Mouse (Mus musculus): ENCODE results near the gene Traf2. TPM values are rescaled to one million over a fixed set of nuclear protein-coding genes. Genes with fewer than 3 reads are reported as not detected.
A peak's percentile ranks its signal among the peaks of the same experiment; 100 is the strongest.

The Traf2 gene
- total RNA-seq, 2 experiments from 2014 or later = 32.5 to 32.6 TPM

- no peak for DNase-seq (ENCODE audit: low spot score in 2 of 2)
Observed at GRCm38 (mm10) chr2:25549021-25549991, 2.6 kb upstream of the Traf2 start.

GRCm38 (mm10) chr2:25545996-25546810 is 537 bp downstream of the Traf2 start:
- DNase-seq (ENCODE audit: low spot score in 2 of 2) = peak in 1 of 2 experiments; percentile 79

GRCm38 (mm10) chr2:25541644-25542367 is 4.9 kb downstream of the Traf2 start:
- DNase-seq (ENCODE audit: low spot score in 2 of 2) = no peak

DNA sequence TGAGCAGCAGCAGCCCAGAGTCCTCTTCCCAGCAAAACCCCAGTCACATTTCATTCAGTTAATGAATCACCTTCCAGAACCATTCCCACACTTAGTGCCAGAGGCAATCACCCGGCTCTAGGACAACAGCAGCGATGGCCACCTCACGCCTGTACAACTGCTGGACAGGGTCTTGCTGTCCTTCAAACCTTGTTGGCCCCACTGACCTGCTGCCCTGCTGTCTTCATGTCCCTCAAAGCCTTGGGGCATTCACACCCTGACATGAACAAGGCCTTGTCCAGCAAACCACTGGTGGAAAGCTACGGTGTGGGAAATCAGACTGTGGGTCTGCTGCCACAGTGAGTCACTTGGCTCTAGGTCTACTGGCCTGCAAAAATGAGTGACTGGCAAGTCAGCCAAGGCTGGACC is 6.2 kb downstream of the Traf2 start:
- DNase-seq (ENCODE audit: low spot score in 2 of 2) = peak in 1 of 2 experiments; percentile 54

DNA sequence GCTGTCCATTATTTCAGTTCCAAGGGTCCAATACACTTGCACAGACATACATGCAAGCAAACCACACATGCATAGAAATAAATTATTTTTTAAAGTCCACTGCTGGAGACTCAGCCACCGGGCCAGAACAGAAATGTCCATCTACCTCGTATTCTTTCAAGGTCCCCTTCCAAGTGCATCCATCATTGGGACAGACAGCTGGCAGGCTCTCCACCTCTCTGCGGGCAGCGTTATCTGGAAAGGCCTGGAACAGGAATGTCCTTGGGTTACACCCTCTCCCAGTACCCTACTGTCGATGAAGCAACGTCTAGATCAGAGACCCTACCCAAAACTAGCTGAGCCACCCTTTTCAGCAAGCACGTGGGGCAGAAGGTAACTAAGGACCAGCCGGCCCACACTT is 10.2 kb downstream of the Traf2 start:
- DNase-seq (ENCODE audit: low spot score in 2 of 2) = peak in 1 of 2 experiments; percentile 48

DNA sequence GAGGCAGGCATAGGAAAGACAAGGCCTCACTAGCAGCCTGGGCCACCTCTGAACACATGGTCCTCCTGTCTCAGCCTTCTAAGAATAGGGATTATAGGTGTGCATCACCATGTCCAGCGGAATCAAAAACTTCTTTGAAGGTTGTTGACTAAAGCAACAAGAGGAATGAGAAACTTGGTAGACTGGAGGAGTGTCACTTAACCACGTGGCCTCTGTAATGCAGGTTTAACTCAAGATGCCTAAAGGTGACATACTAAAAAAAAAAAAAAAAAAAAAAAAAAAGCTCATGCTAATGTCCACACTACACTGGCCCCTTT is 11.9 kb downstream of the Traf2 start:
- DNase-seq (ENCODE audit: low spot score in 2 of 2) = no peak

DNA sequence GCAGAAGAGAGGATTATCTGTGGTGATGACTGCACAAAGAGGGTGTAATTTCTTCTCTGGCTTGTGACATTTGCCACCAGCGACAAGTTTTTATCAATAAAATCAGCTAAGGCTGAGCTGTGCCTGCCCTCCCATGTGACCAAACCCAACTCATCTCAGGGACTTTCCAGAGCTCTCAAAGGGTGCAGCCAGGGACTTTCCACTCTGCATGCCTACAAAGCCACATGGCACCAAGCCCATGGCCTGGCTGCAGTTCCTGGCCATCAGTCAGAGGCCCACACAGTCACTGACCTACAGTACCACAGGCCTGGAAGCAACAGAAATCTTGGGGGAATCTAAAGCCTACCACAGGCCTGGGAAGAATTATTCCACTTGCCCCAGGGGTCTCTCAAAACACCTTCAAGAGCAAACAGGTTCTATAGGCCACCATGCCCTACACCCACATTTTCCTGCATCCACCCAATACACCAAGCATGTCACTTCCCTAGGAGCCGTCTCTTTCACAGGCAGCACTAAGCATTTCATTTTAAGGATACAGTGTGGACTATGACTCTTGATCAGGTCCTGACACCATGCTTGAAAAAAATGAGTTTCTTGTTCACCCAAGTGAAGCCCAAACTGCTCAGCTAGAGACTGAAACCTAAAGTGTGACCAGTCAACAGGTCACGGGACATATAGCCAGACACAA is 12.4 kb downstream of the Traf2 start:
- peak; percentile 70 to 73 for DNase-seq (ENCODE audit: low spot score in 2 of 2)

GRCm38 (mm10) chr2:25533707-25534106 is 13.0 kb downstream of the Traf2 start:
- no peak for DNase-seq (ENCODE audit: low spot score in 2 of 2)

- no peak for DNase-seq (ENCODE audit: low spot score in 2 of 2)
Observed at GRCm38 (mm10) chr2:25526510-25527302, 20.0 kb downstream of the Traf2 start.

DNA sequence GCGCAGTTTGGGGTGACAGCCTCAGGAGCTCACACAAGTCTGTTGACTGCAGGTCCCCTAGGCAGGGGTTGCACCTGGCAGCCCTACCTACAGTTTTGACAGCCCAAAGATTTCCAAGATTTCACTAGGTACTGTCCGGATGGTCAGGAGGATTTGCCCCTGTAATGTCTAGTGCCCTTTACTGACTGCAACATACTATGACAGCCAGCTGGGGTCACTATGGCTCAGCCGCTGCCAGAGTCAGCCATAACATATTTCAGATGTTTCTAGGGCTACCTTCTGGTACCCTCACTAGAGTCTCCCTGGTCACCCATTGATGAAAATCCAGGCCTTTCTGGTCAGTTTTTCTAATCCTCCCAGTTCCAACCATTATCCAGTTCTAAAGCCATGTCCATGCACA is 36.8 kb downstream of the Traf2 start:
- no peak for DNase-seq (ENCODE audit: low spot score in 2 of 2)

GRCm38 (mm10) chr2:25506964-25507363 is 39.8 kb downstream of the Traf2 start:
- no peak for DNase-seq (ENCODE audit: low spot score in 2 of 2)

DNA sequence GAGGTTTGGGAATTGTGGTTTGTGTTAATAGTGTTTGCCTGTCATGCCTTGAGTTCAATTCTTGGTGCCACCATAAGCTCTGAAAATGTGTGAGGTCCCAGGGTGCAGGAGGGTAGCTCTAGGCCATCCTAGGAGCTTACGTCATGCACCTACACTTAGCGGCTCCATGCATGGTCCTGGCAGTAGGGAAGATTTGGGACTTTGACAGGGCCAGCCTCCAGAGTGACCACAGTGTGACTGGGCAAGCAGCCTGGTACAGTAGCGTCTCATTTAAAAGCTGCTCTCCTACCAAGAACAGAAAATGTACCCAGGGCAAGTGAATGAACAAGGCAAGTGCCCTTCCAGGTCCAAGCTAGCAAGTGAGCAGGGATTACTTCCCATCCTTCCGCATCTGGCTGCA is 40.9 kb downstream of the Traf2 start:
- DNase-seq (ENCODE audit: low spot score in 2 of 2) = no peak

GRCm38 (mm10) chr2:25505000-25505399 is 41.7 kb downstream of the Traf2 start:
- no peak for DNase-seq (ENCODE audit: low spot score in 2 of 2)

- DNase-seq (ENCODE audit: low spot score in 2 of 2) = no peak
Observed at GRCm38 (mm10) chr2:25504538-25504937, 42.2 kb downstream of the Traf2 start.

DNA sequence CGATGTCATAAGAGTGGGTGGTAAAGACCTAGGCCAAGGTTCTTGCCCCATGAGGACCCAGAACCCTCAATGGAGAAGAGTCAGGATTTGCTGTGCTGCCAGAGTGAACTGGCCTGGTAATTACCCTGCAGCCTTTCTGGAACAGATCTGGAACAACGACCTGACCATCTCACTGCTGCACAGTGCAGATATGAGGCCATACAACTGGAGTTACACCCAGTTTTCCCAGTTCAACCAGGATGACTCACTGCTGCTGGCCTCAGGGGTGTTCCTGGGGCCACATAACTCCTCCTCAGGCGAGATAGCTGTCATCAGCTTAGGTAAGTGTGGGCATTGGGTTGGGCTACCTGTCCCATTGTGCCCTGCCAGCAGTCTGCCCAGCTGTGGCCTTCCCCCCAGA is 44.0 kb downstream of the Traf2 start:
- no peak for DNase-seq (ENCODE audit: low spot score in 2 of 2)

- no peak for DNase-seq (ENCODE audit: low spot score in 2 of 2)
Observed at GRCm38 (mm10) chr2:25501593-25502486, 44.9 kb downstream of the Traf2 start, which contains the start of gene C8g. C8g (minus strand) TSS chr2:25501719.

DNA sequence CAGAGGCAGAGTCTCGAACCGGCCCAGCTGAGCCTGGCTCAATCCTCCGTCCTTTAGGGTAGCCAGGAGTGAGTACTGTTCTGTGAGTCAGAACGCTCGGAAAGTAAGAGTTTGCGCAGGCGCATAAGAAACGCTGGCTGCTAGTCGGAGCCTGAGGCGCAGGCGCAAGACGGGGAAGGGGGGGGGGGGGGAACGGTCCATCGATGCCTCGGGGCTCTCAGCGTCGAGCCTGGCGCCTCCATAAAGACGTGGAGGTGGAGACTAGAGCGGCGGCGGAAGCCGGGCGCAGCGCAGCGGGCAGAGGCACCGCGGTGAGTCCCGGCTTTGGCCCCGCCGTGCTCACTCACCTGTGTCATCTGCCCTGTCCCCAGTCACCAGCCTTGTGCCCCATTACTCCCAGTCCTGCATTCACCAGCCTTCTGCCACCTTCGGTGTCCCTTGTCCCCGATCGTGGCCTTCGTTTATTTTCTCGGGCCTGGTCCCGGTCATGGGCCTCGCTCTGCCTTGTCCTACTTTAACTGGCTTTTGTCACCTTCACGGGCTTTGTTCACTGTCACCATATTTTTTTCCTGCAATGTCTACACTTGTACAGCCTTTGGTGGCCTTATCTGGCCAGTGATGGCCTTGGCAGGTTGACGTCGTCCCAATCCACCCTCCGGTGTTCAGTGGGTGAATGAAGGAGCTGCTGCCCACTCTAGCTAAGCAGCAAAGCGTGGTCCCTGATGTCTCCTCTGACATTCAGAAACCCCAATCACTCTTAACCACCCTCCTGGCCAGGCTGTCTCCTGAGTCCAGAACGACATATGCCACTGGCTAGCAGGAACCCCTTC is 45.9 kb downstream of the Traf2 start, which contains the start of gene Fbxw5:
Fbxw5 (plus strand) TSS at position 175 of the 830 bp plus-strand sequence.
- DNase-seq (ENCODE audit: low spot score in 2 of 2) = peak; percentile 74 to 76

GRCm38 (mm10) chr2:25500071-25500575 is 46.6 kb downstream of the Traf2 start:
- DNase-seq (ENCODE audit: low spot score in 2 of 2) = no peak

Data from adrenal gland, adult 18-20 months (tissue).